Mouse (Mus musculus) T-helper 1 cell (primary cell): ENCODE data around the gene Stoml1.

Source experiments
- in situ Hi-C: fragments of 300-600 bp; cut with MboI, MseI; formaldehyde crosslinking; loops from one replicate; pipeline ENCODE4 v1.15.1; 2025; ENCODE audit warnings: high pct_unique_total_duplicates

Stoml1 gene

DNA sequence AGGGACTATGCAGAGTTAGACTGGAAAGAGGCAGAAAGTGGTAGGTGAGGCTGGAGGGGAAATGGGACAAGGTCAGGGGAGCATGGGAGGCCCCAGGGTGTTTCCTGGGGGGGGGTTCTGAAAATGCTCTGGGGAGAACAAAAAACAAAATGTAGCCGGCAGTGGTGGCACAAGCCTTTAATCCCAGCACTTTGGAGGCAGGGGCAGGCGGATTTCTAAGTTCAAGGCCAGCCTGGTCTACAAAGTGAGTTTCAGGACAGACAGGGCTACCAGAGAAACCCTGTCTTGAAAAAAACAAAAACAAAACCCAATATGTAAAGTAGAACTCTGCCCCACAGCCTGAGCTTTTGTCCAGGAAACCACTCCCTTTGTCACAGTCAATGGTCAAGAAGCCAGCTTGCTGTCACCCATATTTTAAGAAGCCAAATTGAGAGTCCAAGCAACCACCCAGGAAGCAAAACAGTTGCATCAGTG is 19.1 kb downstream of the Stoml1 start:
- in situ Hi-C loops, result no loop called here

DNA sequence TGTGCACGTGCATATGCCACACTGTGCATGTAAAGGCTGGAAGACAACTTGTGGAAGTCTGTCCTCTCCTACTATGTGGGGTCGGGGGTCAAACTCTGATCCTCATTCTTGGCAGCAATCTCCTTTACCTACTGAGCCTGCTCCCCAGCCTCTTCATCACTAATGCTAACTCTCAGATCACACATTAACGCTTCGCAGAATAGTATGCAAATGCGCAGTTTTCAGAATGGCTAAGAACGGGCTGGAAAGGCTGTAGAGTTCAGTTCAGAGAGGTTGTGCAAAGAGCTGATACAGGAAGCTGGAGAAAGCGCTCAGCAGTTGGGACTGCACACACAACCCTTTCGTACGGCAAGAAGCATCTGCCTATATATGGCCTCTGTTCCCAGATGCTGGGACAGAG is 19.9 kb downstream of the Stoml1 start:
- in situ Hi-C loops, result no loop called here

DNA sequence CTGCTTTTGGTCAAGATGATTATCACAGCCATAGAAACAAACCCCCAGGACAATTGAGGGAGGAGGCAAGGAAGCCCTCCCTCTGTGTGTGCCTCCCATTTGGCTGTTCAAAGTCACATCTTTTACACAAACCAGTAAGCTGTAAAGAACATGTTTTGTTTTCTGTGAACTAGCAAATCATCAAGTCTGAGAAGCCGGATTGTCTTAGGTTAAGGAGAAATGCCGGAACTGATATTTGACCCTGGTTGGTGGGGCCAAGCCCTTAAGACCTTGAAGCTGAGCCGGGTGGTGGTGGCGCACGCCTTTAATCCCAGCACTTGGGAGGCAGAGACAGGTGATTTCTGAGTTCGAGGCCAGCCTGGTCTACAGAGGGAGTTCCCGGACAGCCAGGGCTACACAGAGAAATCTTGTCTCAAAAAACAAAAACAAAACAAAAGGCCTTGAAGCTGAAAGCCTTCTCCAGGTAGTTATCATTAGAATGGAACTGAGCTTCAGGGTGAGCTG is 21.2 kb downstream of the Stoml1 start:
- in situ Hi-C loops, result no loop called here

DNA sequence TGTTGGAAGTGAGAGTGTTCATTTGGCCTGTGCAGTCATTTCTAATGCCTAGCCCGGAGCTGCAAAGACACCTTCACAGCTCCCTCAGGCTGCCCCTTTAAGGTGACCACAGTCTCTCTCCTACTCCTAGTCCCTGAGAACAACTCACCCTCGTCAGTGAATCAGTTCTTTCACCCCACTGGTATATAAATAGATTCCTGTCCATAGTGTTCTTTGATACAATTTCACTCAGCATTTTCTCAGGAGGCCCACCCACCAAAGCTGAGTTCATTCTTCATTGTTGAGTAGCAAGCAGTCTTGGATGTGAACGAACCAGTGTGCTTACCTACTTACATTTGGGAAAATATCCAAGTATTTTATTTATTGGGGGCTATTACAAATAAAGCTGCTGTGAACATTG is 21.7 kb downstream of the Stoml1 start:
- in situ Hi-C loops, result no loop called here

DNA sequence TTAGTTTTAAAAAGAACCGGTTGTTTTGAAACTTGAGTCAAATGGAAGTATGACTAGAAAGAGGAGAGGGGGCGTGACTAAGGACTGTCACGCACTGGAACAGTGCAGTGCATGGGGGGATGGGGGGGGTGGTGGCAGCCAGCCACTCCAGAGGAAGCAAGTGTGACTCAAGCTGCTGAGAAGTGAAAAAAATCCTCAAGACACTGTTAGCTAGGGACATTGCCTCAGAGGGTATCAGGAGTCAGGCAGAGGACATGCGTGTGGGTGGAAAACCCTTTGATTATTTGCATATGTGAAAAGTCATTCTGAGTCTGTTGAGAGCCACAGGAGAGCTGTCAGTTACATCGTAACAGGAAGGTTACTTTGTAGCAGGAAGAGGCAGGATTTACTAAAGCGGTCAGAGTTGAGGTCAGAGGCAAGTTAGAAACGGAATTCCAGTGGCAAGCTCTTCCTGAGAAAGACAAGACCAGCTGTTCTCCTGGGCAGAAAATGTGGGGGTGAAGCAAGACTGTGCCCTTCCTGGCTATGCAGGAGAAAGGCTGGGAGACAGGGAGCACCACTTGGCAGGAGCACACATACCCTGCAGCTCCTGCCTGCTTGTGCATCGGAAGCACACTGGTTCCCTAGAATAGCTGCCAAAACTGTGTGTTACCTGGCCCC is 22.3 kb downstream of the Stoml1 start:
- in situ Hi-C loops, result no loop called here

DNA sequence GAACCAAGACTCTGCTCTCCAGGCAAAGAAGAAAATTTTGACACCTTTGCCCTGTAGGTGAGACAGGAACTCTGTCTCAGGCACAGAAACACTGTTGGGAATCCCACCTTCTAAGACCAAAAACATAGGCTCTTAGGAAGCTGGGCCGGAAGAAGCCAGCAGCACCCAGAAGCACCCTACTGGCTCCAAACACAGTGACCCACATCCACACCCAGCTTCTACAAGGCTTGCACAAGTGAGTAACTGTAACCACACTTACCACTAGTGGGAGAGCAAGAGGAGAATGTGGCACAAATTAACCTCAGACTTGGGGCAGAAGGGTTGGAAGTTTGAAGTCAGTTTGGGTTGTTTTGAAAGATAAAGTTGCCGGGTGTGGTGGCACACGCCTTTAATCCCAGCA is 22.8 kb downstream of the Stoml1 start:
- in situ Hi-C loops, result no loop called here

DNA sequence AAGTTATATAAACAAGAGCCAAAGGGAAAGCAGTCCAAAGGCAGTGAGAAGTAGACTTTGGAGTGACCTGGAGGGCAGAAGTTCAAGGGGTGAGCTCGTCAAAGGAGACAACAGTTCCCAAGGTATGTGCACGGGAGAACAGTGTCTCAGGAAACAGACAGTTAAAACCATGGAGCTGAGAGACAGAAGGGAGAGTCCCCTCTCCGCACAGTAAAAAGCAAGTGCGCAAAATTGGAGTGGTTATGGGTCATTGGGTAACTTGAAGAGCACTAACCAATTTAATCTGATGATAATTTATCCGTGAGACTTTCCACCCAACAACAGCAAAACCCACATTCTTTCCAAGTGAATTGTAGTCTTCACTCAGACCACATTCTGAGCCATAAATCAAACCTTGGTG is 23.4 kb downstream of the Stoml1 start:
- in situ Hi-C loops, result no loop called here

DNA sequence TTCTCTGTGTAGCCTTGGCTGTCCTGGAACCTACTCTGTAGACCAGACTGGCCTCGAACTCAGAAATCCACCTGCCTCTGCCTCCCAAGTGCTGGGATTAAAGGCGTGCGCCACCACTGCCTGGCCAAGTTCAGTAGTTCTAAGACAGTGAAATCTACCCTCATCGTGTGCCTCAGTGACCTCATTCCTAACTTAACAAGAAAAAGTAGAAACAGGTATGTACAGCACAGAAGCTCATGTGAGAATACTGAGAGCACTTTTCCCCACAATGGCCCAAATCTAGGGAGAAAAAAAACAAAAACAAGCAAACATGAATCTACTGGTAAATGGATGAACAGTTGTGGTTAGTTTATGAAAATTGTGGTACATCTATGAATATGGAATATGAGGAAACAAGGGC is 25.3 kb downstream of the Stoml1 start:
- in situ Hi-C loops, result no loop called here

DNA sequence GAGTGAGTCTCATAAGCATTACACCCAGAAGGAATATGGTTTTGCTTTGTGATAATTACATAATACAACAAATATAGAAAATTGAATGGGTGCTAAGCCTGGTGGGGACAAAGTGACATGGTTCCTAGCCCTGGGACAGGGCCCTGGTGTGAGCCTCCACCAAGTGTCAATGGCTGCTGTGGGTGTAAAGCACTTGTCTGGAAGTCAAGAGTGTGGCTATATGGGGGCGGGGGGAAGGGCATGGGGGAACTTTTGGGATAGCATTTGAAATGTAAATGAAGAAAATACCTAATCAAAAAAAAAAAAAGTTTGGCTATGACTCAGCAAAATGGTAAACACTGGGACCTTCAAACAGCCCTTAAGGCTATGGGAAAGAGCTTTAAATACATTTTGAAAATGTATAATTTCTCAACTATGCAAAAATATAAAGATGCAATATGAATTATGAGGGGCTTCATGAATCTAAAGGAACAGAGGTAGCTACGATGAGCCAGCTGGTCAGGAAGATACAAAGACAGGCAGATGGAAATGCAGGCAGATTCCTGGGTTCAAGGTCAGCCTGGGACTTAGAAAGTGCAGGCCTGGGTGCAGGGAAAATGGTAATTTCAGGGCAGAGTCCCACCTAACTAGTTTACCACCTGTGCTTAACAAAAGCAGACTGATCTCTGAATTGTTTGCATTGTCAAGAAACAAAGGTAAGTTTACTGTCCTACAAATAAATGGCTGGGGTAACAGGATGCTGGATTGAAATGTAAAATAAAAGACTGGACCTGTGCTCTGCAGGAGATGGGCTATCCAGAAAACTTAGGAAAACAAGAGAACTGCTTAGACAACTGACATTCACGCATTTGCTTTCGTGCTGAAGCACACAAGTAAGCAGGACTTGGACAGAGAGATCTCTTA is 26.1 kb downstream of the Stoml1 start:
- in situ Hi-C loops, result no loop called here

DNA sequence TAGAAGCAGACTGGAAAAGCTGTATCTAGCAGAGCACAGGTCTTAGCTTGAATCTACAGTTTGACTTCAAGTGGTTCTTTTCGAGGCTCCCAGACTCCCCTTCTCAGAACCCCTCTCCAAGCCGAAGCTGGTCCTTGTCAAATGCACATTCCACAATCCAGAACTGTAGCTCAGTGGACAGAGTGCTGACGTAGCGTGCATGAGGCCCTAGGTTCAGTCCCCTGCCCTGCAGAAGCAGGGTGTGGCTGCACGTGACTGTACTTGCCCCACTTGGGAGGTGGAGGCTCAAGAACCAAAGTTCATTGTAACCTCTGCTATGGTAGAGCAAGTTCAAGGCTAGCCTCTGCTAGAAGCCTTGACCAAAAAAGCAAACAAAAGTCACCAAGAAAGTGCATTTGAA is 26.8 kb downstream of the Stoml1 start:
- in situ Hi-C loops, result loop anchor here (5.0 kb wide), 1 partner anchor 37 kb away; no protein-coding TSS in a partner anchor

DNA sequence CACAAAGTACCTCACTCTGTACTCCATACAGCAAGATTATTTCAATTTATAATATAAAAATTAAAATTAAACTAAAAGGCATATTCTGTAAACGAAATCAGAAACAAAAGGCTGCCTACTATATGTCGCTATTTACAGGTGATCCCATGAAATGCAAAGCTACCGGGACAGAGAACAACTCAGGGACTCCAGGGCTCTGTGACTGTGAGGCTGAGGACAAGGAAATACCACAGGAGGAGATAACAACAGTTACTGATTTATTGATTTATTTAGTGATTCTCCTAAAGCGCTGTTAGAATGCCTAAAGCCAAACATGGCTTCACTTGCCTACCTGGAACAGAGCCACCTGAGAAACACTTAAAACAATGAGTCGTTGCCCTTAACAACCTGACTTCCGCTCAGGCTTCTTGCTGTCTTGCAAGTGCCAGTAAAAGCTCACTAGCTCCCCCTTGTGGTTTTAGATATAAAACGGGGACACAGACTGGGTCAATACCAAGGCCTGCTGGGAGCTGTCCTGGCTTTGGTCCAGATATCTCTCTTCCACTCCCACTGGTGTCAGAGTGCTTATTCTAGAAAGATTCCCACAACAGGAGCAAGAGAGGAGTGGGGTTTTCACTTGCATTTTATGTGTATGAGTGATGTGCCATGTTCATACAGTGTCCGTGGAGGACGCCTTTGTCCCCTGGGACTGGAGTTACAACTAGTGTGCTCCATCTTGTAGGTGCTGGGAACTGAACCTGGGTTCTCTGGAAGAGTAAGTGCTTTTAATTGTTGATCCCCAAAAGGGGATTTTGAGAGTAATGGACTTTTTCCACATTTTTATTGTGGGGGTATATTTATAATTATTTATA is 27.5 kb downstream of the Stoml1 start:
- in situ Hi-C loops, result loop anchor here (5.0 kb wide), 1 partner anchor 38 kb away; no protein-coding TSS in a partner anchor

DNA sequence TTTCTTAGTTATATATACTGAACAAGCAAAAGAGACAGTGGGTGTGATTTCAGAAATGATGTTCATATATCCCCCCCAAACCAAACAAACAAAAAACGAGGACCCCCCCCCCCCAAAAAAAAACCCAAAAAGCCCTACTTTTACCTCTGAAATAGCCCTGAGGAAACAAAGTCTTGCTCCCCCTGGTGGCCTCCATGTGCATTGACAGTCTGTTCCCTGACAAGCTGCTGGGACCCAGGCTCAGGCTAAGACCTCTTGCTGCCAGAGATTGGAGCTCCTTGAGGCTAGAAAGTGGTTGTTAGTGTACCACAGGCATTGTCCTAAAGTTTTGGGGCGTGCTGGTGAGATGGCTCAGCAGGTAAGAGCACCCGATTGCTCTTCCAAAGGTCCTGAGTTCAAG is 28.6 kb downstream of the Stoml1 start:
- in situ Hi-C loops, result loop anchor here (5.0 kb wide), 1 partner anchor 39 kb away; no protein-coding TSS in a partner anchor

DNA sequence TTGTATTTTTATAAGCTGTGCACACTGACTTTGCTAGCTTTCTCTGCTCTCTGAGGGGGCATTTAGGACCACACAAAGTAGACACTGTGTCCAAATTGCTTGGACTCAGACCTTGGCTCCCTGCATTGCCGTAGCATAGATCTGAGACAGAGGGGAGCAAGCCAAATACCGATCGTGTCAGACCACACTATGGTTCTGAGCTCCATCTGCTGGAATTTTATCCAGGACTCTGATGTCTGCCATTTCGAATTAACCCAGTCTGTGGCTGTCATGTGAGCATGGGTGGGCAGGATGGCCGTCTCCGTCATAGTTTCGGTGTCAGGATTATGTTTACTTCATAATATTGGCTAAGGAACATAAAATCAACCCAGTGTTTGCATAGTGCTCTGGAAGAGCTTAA is 30.5 kb downstream of the Stoml1 start:
- in situ Hi-C loops, result loop anchor here (5.0 kb wide), 1 partner anchor 41 kb away; no protein-coding TSS in a partner anchor

DNA sequence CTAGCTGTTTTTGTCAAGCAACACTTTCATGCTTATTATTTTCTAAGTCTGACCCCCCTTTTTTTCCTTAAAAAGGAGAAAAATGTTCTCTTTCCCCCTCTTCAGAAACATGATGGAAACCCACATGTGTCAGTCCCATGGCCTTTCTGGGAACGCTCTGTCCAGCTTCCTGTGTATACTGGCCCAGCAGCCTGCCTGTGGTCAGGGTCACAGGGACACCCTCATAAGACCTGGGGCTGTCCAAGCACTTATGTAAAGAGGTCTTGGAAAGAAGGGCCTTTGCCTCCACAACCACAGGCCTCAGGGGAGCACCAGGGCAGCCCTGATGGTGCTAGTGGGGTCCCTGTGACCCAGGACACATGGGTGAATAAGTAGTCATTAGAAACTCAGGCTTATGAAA is 36.1 kb downstream of the Stoml1 start:
- in situ Hi-C loops, result no loop called here

DNA sequence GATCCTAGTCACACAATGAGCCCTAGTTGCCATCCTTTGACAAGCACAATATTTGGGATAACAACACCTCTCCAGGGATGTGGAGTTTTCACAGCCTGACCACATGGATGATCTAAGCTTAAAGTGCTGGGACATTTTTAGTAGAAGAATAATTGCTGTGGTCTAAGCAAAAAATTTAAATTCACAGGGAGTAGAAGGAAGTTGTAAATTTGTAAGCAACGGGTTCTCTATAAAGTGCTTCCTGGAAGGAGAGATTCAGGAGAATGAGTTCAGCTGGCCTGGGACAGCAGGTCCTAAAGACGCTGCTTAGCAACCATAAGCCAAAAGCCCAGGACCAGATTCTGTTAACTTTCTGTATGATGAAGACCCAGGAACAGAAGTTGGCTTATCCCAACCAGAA is 36.9 kb downstream of the Stoml1 start:
- in situ Hi-C loops, result no loop called here

DNA sequence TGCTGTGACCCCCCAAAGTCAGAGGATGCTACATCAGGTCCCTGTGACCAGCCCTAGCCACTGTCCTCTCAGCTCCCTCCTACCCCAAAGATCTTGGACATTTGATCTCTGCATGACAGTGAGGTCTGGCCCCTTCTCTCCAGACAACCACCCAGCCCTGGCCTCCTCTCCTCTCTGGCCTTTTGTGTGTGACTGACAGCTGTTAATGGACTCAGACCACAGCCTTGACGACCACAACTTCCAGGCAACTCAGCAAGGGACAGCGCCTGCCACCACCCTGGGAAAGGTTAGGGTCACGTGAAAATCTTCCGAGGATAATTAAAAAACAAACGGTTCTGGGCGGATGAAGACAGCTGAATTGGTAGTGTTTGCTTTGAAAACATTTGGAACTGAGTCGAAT is 41.6 kb downstream of the Stoml1 start:
- in situ Hi-C loops, result no loop called here

DNA sequence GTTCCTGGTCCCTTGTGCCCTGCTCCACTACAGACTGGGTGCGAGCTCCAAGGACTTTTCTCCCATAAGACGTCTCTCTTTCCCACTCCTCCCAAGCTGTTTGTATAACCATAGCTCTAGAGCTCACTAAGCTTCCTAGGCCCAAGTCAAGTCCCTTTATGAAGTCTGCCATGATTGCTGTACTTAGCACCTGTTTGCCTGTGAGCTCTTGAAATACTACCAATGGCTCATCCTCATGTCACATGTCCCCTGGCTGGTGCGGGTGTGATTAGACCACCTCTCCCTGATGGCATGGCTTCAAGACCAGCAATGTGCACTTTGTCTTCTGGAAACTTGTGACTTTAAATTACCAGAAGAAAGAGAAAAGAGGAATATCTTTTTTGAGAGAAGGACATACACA is 42.4 kb downstream of the Stoml1 start:
- in situ Hi-C loops, result no loop called here

DNA sequence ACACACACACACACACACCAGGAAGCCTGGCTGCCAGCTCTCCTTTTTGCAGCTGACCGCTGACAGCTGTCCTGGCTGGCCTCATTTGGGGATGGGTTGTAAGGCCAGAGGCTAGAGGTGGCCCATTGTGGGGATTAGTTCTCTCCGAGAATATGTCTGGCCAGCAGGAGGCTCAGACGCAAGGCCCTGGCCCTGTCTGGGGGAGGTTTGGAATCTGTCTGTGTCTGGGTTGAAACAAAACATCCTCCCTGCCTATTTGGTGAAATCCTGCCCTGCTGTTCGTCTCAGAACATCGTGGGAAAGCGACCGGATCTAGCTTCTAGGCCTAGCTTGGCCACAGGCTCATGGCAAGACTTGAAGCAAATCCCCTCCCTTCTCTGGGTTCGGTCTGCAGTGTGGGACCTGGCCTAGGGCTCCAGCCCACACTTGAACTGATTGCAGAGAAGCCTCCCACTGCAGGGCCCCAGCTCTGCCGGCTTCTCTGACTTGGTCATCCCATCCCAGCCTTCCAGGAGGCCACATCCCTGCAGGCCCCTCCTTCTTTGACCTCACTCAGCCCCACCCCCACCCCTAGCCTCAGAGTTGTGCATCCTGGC is 42.9 kb downstream of the Stoml1 start:
- in situ Hi-C loops, result no loop called here

DNA sequence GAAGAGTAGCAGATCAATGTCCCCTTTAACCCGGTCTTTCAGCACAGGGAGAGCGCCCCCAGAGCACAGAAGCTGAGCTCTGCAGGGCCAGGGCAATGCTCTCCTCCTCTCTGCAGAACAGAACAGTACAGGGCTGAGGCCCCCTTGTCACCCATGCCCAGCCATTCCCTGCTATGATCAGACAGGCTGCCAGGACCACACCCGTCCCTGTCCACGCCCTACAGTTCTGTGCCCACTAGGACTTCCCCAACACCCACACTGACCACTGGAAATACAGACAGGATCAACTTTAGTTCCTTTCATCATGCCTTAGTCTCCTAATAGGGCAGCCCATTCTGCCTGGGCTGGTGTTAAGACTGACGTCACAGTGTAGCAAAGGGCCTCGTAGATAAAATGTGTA is 44.1 kb downstream of the Stoml1 start:
- in situ Hi-C loops, result no loop called here

DNA sequence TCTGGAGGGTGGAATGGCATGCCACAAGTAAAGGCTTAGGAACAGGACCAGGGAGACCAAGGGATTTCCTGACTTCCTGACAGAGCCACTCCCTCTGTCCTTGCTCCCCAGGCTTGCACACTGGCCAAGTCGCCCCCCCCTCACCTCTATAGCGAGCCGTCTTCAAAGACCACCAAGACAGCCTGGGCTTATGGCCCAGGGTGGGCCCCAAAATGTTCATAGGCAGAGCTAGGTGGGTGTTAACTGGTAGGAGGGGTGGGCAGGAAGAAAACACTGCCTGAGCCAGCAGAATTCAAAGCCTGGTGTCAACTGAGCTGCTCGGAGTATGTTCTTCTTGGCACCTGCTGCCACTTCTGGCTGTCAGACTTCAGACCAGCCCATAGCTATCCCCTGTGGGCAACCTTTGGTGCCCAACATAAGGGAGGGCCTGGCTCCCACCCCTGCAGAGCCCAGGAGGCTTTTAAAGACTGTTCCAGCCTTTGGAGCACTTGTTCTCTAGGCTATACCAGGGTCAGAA is 45.1 kb downstream of the Stoml1 start:
- in situ Hi-C loops, result no loop called here

DNA sequence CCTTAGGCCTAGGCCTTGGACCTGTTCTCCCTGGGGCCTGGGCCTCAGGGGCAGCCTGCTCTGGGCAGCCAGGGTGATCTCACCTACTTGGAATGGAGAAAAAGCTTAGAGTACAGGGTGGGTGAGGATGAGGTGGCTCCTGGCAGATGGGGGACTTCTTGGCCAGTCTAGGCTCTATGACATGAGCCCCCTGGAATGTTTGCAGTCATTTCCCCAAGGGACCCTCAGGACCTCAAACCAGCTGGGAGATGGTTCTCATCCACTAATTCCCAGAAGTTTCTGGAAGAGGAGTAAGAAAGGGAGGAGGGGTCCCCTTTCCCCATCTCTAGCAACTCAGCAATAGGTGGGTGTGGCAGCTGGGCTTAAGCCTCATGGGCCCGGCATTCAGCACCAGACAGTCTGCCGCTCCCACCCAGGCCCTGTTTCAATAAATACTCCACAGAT is 46.4 kb downstream of the Stoml1 start:
- in situ Hi-C loops, result no loop called here
